Mouse (Mus musculus): ENCODE results near the gene Rnpepl1.

GRCm38 (mm10) chr1:92908664-92909063 lies 1.9 kb upstream of the Rnpepl1 start:
- TF ChIP-seq POLR2A (IDR thresholded peaks at IDR 0.05; ENCODE audit: borderline replicate concordance, low read depth, low read length), result no peak
- no peak for TF ChIP-seq CTCF (IDR thresholded peaks at IDR 0.05; ENCODE audit: low read depth, low read length)
